Mouse (Mus musculus): ENCODE data around the gene Rcan3.

Gene Rcan3

GRCm38 (mm10) chr4:135433443-135434394 is at the start of gene Rcan3:
Rcan3 (minus strand) TSS chr4:135433853.
- peak; percentile 73 for DNase-seq

GRCm38 (mm10) chr4:135480370-135480769 is 46.7 kb upstream of the Rcan3 start:
- DNase-seq = no peak

- DNase-seq = no peak
Observed at GRCm38 (mm10) chr4:135477851-135478250, 44.2 kb upstream of the Rcan3 start.

- DNase-seq = no peak
Observed at GRCm38 (mm10) chr4:135463406-135463805, 29.8 kb upstream of the Rcan3 start.

GRCm38 (mm10) chr4:135453572-135453971 is 19.9 kb upstream of the Rcan3 start:
- no peak for DNase-seq

GRCm38 (mm10) chr4:135453164-135453563 is 19.5 kb upstream of the Rcan3 start:
- peak; percentile 48 for DNase-seq

GRCm38 (mm10) chr4:135451360-135452015 is 17.8 kb upstream of the Rcan3 start:
- DNase-seq = no peak

GRCm38 (mm10) chr4:135442473-135442872 is 8.8 kb upstream of the Rcan3 start:
- no peak for DNase-seq

GRCm38 (mm10) chr4:135439904-135440522 is 6.4 kb upstream of the Rcan3 start:
- peak; percentile 52 for DNase-seq

GRCm38 (mm10) chr4:135439188-135439647 is 5.6 kb upstream of the Rcan3 start:
- peak; percentile 59 for DNase-seq

GRCm38 (mm10) chr4:135437924-135438323 is 4.3 kb upstream of the Rcan3 start:
- DNase-seq = no peak

GRCm38 (mm10) chr4:135436291-135436690 is 2.6 kb upstream of the Rcan3 start:
- peak; percentile 62 for DNase-seq

- DNase-seq = no peak
Observed at GRCm38 (mm10) chr4:135434395-135434789, 739 bp upstream of the Rcan3 start.

GRCm38 (mm10) chr4:135433086-135433442 is 589 bp downstream of the Rcan3 start:
- peak; percentile 22 for DNase-seq

- no peak for DNase-seq
Observed at GRCm38 (mm10) chr4:135429990-135430760, 3.5 kb downstream of the Rcan3 start.

- DNase-seq = no peak
Observed at GRCm38 (mm10) chr4:135429383-135429782, 4.3 kb downstream of the Rcan3 start.

- DNase-seq = no peak
Observed at GRCm38 (mm10) chr4:135426587-135426986, 7.1 kb downstream of the Rcan3 start.

- no peak for DNase-seq
Observed at GRCm38 (mm10) chr4:135425625-135426024, 8.0 kb downstream of the Rcan3 start.

GRCm38 (mm10) chr4:135420961-135421360 is 12.7 kb downstream of the Rcan3 start:
- DNase-seq = no peak

GRCm38 (mm10) chr4:135420416-135420815 is 13.2 kb downstream of the Rcan3 start:
- no peak for DNase-seq

GRCm38 (mm10) chr4:135419996-135420395 is 13.7 kb downstream of the Rcan3 start:
- DNase-seq = no peak

GRCm38 (mm10) chr4:135416367-135416766 is 17.3 kb downstream of the Rcan3 start:
- no peak for DNase-seq

- no peak for DNase-seq
Observed at GRCm38 (mm10) chr4:135413491-135413890, 20.2 kb downstream of the Rcan3 start.
